Mouse (Mus musculus) T-cell, adult 2 months (primary cell): ENCODE measurements around the gene Zfp704.

Source experiments
- DNase-seq: peaks from one replicate; pipeline ENCODE4 v3.0.0; 2022; ENCODE audit warnings: low spot score

Zfp704 gene

DNA sequence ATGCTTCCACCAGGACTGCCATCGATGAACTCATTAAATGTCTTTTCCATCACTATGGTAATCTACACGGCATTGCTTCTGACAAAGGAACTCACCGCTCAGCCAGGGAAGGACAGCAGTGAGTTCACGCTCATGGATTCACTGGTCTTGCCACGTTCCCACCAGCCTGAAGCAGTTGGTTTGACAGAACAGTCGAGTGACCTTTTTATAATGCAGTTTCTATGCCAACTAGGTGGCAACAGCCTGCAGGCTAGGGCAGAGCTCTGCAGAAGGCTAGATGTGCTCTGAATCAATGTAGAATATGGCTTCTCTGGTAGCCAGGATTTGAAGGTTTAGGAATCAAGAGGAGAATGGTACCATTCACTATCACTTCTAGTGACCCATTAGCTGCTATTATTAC, 186.2 kb downstream of the Zfp704 start:
- DNase-seq = no peak

DNA sequence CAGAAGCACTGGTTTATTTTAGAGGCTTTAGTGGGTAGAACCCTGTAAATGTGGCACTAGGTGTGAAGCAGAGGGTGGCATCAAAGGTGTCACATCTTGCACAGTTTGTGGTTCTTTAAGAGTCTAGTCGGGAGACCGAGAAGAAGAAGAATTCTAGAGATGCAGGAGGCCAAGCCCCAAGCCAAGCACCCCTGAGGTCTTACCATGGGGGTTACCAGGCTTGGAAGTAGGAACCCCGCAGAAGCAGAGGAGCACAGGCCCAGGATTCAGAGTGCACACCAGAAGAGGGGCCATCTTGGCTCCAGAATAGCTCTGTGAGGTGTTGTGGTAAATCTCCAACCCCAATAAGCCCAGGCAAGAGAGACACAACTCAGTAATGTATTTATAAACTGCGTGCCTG, 201.0 kb downstream of the Zfp704 start:
- no peak for DNase-seq

DNA sequence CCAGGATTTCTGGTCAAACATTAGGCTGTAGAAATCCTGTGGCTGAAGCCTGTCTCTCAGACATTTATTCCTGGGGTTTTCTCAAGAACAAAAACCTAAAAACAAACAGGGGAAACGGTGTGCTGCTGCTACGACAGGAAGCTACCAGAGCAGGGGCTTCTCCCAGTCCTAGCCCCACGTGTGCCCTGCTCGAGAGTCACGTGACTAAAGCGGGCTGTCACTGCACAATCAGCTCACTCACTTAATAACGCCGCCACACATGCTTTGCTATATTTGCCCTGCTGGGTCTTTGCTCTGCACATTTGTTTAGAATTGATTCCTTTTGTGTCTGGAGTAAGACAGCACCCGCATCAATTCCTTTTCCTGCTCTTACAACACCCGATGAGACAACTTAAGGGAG, 202.1 kb downstream of the Zfp704 start:
- DNase-seq = peak; percentile 3

DNA sequence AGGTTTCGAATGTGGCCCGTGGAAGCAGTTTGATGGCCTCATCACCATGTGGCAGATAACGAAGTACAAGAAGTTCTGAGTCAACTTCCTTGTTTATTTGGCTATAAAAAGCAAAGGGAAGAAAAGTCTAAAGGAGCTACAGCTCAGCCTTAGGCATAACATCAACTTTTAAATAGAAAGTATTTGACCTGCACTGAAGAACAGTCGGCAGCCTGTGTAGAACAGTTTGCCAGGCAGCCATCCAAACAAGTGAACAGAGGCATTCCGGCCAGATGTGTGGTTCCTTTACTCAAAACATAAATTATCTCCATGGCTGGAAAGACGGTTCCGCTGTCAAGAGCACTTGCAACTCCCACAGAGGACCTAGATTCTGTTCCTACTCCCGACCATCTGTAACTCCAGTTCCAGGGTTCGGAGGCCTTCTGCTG, 202.8 kb downstream of the Zfp704 start:
- DNase-seq = no peak

DNA sequence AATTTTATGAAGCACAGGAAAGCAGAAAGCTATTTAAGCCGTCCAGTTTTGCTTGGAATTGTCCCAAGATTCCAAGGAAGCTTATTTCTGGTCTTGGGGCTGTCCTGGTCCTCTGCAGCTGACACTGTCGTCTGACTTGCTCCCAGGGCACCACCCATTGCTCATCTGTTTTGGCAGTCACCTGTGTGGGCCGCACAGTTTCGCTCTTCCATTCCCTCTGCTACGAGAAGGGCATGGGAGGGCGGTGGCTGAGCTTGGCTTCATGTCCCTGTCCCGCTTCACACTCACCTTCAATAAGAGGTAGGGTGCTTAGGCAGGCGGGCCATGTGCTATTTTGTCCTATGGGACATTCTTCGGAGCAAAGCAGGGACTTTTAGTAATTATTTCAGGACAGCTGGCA, 204.5 kb downstream of the Zfp704 start:
- no peak for DNase-seq

DNA sequence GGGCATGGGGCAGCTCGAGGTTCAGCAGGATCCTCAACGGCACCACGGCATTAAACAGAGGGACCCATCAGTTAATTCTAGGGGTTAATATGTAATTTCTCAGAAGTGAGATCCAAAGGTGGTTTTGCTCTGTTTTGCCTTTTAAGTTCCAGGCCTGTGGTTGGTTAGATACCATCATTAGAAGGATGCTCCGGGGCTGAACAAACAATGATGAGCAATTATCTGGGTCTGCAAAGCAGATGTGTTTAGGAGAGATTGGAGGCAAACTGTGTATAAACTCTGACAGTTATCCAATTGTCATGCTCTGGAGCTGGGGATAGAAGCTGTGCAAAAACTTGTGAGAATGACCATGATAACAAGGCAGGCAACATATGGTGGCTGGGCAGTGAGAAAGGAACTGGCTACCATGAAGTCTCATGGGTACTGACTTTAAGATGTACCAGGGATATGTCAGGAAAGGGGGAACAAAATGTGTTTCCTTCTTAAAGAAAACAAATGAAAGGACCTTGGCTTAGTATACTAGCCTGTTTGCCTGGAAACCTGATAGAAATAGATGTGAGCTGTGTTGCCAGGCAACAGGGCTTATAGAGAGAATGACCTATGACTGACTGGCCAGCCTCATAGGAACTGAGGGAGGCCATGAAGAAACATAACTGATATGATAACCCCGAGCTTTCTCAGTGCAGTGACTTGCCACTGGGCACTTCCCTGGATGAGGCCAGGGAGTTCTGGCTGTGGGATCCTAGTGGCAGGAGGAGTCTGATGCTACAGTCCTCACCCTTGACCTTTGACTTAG, 206.4 kb downstream of the Zfp704 start:
- DNase-seq = no peak

DNA sequence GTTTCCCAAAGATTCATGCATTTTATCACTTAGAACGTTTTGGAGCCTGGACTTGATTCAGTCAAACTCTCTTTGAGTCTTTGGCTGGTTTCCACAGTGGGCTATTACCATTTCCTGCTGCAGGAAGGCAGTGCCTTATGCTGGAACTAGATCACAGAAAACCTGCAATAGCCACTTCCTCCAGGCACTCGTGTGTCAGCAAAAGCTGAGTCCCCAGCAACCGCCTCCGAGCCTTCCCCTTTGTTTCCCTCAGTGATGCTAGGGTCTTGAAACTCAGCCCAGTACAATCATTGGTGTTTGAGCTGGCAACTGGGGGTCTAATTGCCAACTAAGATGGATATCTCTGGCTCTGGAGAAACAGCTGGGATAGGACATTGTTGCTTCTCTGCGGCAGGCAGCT, 207.0 kb downstream of the Zfp704 start:
- DNase-seq = peak; percentile 70

DNA sequence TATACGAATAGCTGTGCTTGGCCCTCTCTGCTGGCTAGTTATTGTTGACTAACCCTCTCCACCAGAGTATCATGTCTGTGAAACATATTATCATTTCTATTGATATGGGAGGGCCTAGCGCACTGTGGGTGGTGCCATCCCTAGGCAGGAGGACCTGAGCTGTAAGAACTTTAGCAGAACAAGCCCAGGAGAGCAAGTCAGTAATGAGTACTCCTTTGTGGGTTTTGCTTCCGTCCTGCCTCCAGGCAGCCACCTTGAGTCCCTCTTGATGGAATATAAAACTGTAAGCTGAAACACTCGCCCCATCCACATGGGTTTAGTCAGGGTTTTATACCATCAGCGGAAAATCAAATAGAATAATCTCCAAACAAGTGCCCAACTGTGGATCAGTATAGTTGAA, 207.5 kb downstream of the Zfp704 start:
- DNase-seq = peak; percentile 8

DNA sequence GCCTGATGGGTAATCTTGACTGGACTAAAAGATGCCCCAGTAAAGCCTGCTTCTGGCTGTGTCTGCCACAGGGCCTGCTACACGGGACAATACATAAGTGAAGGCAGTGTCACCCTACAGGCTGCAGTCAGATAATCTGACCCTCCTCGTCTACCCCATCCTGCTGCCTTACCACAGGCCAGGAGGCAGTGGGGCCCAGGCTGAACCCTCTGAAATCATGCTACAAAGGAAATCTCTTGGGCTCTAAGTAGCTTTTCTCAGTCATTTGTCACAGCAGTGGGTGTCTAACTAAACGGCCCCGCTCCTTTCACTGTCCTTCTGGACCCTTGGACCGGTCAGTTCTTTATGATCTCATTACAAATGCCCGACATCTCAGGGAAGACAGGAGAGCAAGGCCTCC, 208.2 kb downstream of the Zfp704 start:
- no peak for DNase-seq

DNA sequence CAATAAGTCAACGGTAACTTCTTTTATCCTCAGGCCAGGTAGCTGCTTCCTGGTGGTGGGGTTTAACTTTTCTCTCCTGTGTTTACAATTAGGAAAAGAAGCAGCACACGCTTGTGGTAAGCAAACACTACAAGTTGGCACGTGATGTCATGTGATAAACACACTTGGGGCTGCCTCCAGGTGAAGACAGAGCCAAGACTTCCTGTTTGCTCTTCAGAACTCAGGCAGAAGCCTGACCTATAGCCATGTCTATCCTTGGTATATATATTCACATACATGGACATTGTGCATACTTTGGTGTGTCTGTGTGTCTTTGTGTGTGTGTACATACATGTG, 209.0 kb downstream of the Zfp704 start:
- DNase-seq = peak; percentile 43

DNA sequence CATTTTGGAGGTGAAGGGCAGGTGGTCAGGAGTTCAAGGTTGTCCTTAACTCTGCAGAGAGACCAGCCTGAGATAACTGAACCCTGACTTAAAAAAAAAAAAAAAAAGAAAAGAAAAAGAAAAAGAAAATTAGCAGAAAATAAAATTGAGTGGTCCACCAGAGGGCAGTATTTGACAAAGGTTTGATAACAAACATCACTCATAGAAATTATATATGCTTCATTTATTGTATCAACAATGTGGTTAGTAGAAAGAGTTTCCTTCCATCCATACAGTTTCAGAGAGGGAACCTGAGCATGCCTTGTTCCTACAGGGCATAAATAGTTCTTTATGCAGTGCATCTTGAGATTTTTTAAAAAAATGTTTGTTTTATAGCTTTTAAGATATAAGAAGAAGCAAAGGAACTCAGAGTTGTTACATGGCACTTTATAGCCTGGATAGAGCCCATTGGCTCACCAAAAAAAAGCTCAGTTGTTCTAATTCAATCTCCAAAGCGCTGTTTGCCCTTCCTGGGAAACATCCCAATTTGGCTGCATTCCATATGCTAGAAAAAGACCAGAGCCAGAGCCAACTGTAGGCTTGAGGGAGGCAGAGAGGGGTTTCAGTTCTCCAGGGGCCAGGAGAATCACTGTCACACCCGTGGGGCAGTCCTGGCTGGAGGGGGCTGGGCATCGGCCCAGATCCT, 209.5 kb downstream of the Zfp704 start:
- DNase-seq = peak; percentile 10

DNA sequence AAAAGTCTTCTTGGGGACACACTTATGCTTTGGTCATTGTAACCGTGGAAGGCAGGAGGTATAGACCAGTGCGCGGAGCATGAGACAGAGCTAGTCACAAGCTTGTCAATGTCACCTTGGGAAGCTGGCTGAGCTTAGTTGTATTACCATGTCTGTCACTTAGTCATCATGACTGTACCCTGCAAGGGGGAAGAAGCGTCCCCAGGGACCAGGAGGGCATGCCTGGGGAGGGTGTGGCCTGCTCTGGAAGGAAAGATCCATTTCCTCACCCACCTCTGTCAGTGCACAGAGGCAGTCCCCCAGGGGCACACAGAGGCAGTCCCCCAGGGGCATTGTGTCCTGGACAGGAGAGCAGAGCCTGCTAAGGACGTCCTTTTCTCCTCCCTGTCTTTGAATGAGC, 211.6 kb downstream of the Zfp704 start:
- no peak for DNase-seq
